Mouse (Mus musculus) heart, postnatal 0 days (tissue): Measurements from ENCODE around the gene Dyrk3.

Source experiments
- CTCF ChIP-seq: IDR thresholded peaks from 2 replicates; pipeline ENCODE4 v1.5.1; 2016; ENCODE audit warnings: antibody characterized with exemption, control low read depth, low read depth
- EP300 ChIP-seq: IDR thresholded peaks from 2 replicates; pipeline ENCODE4 v1.6.1; 2016; ENCODE audit warnings: antibody characterized with exemption, low read depth

DNA sequence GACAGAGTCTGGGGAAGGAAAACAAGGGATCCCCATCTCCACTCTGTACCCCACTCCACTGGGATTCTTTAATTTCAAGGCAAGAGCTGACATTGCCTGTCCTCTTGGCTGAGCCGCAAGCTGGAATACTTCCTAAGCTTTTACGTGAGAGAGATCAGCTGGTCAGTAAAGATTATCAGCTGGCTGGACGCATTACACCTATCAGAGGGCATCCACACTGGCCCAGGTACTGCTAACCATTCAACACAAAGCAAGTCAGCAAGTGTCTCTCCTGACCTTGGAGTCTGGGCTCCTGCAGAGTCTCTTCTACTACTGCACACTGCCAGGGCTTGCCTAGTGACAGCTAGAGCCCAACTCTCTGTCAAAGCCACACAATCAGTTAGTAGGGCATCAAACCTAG lies 46.7 kb downstream of the Dyrk3 start:
- TF ChIP-seq CTCF (no peak), EP300 (no peak)
